Mouse (Mus musculus) limb, embryonic 14.5 days (tissue): ENCODE measurements at regions not wholly inside any gene's neighbourhood (a gene's known extent, or its start where the extent isn't known, plus 50 kb on each side); places are given as distances from the start of the nearest gene placed in this dataset.

ENCODE experiments used
- ATAC-seq: fragments of 200-750 bp; cut with Nextera tagmentation; 2 replicates; pipeline ENCODE4 v1.8.0; 2017; ENCODE audit warnings: low read depth, moderate number of reproducible peaks, moderate TSS enrichment; ENCODE audit not compliant: low FRiP score
- DNase-seq: peaks from one replicate; pipeline ENCODE4 v3.0.0-alpha.2; 2015; ENCODE audit warnings: low spot score
- H3K27ac ChIP-seq: fragments of 300-500 bp; sonication (generic); replicated peaks from 2 replicates; pipeline ENCODE4 v1.5.1; 2014; ENCODE audit warnings: low read depth, mild to moderate bottlenecking, low read length, moderate library complexity, mixed read lengths
- H3K27me3 ChIP-seq: fragments of 300-500 bp; sonication (generic); 2 replicates; pipeline ENCODE4 v1.6.1; 2014; ENCODE audit warnings: low read length, mixed read lengths; ENCODE audit not compliant: control insufficient read depth, insufficient read depth
- H3K36me3 ChIP-seq: fragments of 300-500 bp; sonication (generic); 2 replicates; pipeline ENCODE4 v1.6.1; 2014; ENCODE audit warnings: mild to moderate bottlenecking, low read length, moderate library complexity, mixed read lengths; ENCODE audit not compliant: control insufficient read depth, insufficient read depth
- H3K4me1 ChIP-seq: fragments of 300-500 bp; sonication (generic); 2 replicates; pipeline ENCODE4 v1.6.1; 2014; ENCODE audit warnings: antibody characterized with exemption, low read length, mixed read lengths; ENCODE audit not compliant: control insufficient read depth, insufficient read depth
- H3K4me2 ChIP-seq: fragments of 300-500 bp; sonication (generic); replicated peaks from 2 replicates; pipeline ENCODE4 v1.6.1; 2014; ENCODE audit warnings: low read depth, mild to moderate bottlenecking, low read length, moderate library complexity; ENCODE audit not compliant: severe bottlenecking
- H3K4me3 ChIP-seq: fragments of 300-500 bp; sonication (generic); replicated peaks from 2 replicates; pipeline ENCODE4 v1.5.1; 2014; ENCODE audit warnings: low read length
- H3K9ac ChIP-seq: fragments of 300-500 bp; sonication (generic); 2 replicates; pipeline ENCODE4 v1.6.1; 2014; ENCODE audit warnings: mild to moderate bottlenecking, low read depth, low read length, moderate library complexity; ENCODE audit not compliant: severe bottlenecking
- H3K9me3 ChIP-seq: fragments of 300-500 bp; sonication (generic); 2 replicates; pipeline ENCODE4 v1.6.1; 2016; ENCODE audit warnings: low read length; ENCODE audit not compliant: control insufficient read depth
- POLR2A ChIP-seq: fragments of 200-500 bp; IDR thresholded peaks from 2 replicates; pipeline ENCODE4 v1.8.0; 2012; ENCODE audit warnings: inconsistent platforms, mild to moderate bottlenecking, moderate library complexity, borderline replicate concordance; ENCODE audit not compliant: insufficient read depth, insufficient read length; ENCODE audit errors: extremely low read depth
- WGBS: fragments of 180-500 bp; shearing (Covaris S2); extraction: QIAGEN DNeasy Blood & Tissue Kit; methylation state at CpG from one replicate; pipeline ENCODE4 v1.1.7; 2014; 5-methylcytosine and 5-hydroxymethylcytosine counted together

GRCm38 (mm10) chr3:144361203-144361978, 156.4 kb upstream of the Lmo4 start:
- Histone ChIP-seq H3K36me3 (no peaks in the 10 kb centered on the region), H3K27ac (no peak overlapping the region), H3K4me2 (no peak overlapping the region), H3K9me3 (no peaks in the 10 kb centered on the region), H3K4me3 (no peak overlapping the region), H3K27me3 (no peaks in the 10 kb centered on the region), H3K9ac (no peak overlapping the region), H3K4me1 (peaks cover 6% of the 10 kb centered on the region; the same call in 1 of the 2 replicates)
- ATAC-seq (no peak), DNase-seq (no peak)
- no peak for TF ChIP-seq POLR2A
- WGBS: 71% methylated on average over 4 of the region's 4 CpGs

- Histone ChIP-seq H3K36me3 (no peaks in the 10 kb centered on the region), H3K4me1 (no peaks in the 10 kb centered on the region), H3K27ac (no peak overlapping the region), H3K9ac (no peak overlapping the region), H3K4me2 (no peak overlapping the region), H3K4me3 (no peak overlapping the region), H3K27me3 (no peaks in the 10 kb centered on the region), H3K9me3 (no peaks in the 10 kb centered on the region)
- no peak for ATAC-seq
- 26% methylated on average over 11 of the region's 11 CpGs for WGBS
- no peak for TF ChIP-seq POLR2A
- DNase-seq: no peak
Observed at GRCm38 (mm10) chr3:144356948-144357295, 151.9 kb upstream of the Lmo4 start.

GRCm38 (mm10) chr3:144356103-144356947, 151.3 kb upstream of the Lmo4 start:
- no peaks in the 10 kb centered on the region for H3K9me3 ChIP-seq
- no peak overlapping the region for H3K9ac ChIP-seq
- ATAC-seq (no peak), DNase-seq (no peak)
- no peak for TF ChIP-seq POLR2A
- WGBS: 72% methylated on average over 17 of the region's 17 CpGs
- H3K4me1 ChIP-seq: no peaks in the 10 kb centered on the region
- no peaks in the 10 kb centered on the region for H3K36me3 ChIP-seq
- H3K4me2 ChIP-seq: no peak overlapping the region
- no peak overlapping the region for H3K4me3 ChIP-seq
- no peaks in the 10 kb centered on the region for H3K27me3 ChIP-seq
- no peak overlapping the region for H3K27ac ChIP-seq

GRCm38 (mm10) chr3:144352559-144352958, 147.5 kb upstream of the Lmo4 start:
- no peaks in the 10 kb centered on the region for H3K4me1 ChIP-seq
- no peak overlapping the region for H3K9ac ChIP-seq
- no peak overlapping the region for H3K4me3 ChIP-seq
- no peak for TF ChIP-seq POLR2A
- H3K36me3 ChIP-seq: no peaks in the 10 kb centered on the region
- 77% methylated on average over 4 of the region's 4 CpGs for WGBS
- H3K27me3 ChIP-seq: no peaks in the 10 kb centered on the region
- no peak for DNase-seq
- no peak for ATAC-seq
- H3K9me3 ChIP-seq: no peaks in the 10 kb centered on the region
- H3K27ac ChIP-seq: no peak overlapping the region
- H3K4me2 ChIP-seq: no peak overlapping the region

GRCm38 (mm10) chr3:144348431-144348830, 143.4 kb upstream of the Lmo4 start:
- H3K36me3 ChIP-seq: no peaks in the 10 kb centered on the region
- no peaks in the 10 kb centered on the region for H3K27me3 ChIP-seq
- ATAC-seq (no peak), DNase-seq (no peak)
- H3K4me1 ChIP-seq: no peaks in the 10 kb centered on the region
- H3K4me2 ChIP-seq: no peak overlapping the region
- H3K9ac ChIP-seq: no peak overlapping the region
- 61% methylated on average over 9 of the region's 9 CpGs for WGBS
- no peak overlapping the region for H3K27ac ChIP-seq
- H3K4me3 ChIP-seq: no peak overlapping the region
- H3K9me3 ChIP-seq: no peaks in the 10 kb centered on the region
- TF ChIP-seq POLR2A: no peak
